Mouse (Mus musculus): ENCODE results near the gene Eif5. TPM values are rescaled to one million over a fixed set of nuclear protein-coding genes. Genes with fewer than 3 reads are reported as not detected.

Gene Eif5
- polyA plus RNA-seq, 1 experiment from 2014 or later, result 520 TPM

DNA sequence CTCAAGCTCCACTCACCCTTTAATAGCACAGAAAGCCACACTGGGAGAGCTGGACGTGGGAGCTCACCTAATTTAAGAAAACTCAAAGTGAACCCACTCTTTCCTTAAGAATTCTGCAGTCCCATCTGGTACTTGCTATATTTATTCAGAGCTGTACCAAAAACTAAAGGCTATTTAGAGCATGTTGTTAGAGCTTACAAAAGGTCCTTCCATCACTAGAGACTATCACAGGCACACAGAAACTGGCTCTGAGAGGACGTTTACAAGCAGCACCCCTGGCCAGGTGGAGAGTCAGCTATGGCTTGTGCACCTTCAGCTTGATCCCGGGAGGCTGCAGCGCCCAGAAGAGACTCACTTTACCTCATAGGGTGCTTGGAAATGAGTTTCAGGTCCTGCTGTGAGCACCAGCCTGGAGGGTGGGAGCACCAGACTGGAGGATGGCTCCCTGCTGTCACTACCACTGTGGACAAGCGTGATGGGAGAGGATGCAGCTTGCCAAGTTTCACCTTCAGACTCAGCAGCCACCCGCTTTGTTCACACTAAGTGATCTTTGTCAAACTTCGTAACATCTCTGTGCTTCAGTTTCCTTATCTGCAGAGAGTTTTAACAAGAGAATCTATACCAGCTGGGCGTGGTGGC is 10.1 kb upstream of the Eif5 start:
- Histone ChIP-seq H3K27ac (ENCODE audit: low read depth) (no peak overlapping the region), H3K9ac (replicated peaks) (no peak overlapping the region), H3K4me3 (ENCODE audit: low read depth, low read length) (no peak overlapping the region), H3K4me2 (ENCODE audit: low read depth, low read length) (no peak overlapping the region), H3K9me3 (ENCODE audit: low read length) (no peaks in the 10 kb centered on the region), H3K36me3 (replicated peaks; ENCODE audit: insufficient read depth, low read length) (no peaks in the 10 kb centered on the region), H3K27me3 (ENCODE audit: insufficient read depth, low read length) (no peaks in the 10 kb centered on the region), H3K4me1 (ENCODE audit: insufficient read depth) (no peaks in the 10 kb centered on the region; the same call in 1 of the 2 replicates)
- no peak for ATAC-seq
- DNase-seq, result no peak
- WGBS (ENCODE audit: insufficient replicate concordance), result 55% methylated on average over 8 of the region's 8 CpGs
- TF ChIP-seq CTCF (IDR thresholded peaks at IDR 0.05; ENCODE audit: low read depth), result no peak
- no peak for TF ChIP-seq EP300 (IDR thresholded peaks at IDR 0.05; ENCODE audit: low read depth)

- no peak overlapping the region for H3K4me2 ChIP-seq (ENCODE audit: low read depth, low read length)
- WGBS (ENCODE audit: insufficient replicate concordance), result 20% methylated on average over 8 of the region's 8 CpGs
- TF ChIP-seq EP300 (IDR thresholded peaks at IDR 0.05; ENCODE audit: low read depth), result no peak
- no peak for TF ChIP-seq CTCF (IDR thresholded peaks at IDR 0.05; ENCODE audit: low read depth)
- no peak overlapping the region for H3K4me3 ChIP-seq (ENCODE audit: low read depth, low read length)
- DNase-seq (no peak), ATAC-seq (no peak)
- H3K4me1 ChIP-seq (ENCODE audit: insufficient read depth), result peaks cover under 1% of the 10 kb centered on the region; the same call in 1 of the 2 replicates
- H3K36me3 ChIP-seq (replicated peaks; ENCODE audit: insufficient read depth, low read length), result no peaks in the 10 kb centered on the region
- H3K9me3 ChIP-seq (ENCODE audit: low read length), result no peaks in the 10 kb centered on the region
- H3K9ac ChIP-seq (replicated peaks), result no peak overlapping the region
- H3K27me3 ChIP-seq (ENCODE audit: insufficient read depth, low read length), result no peaks in the 10 kb centered on the region
- no peak overlapping the region for H3K27ac ChIP-seq (ENCODE audit: low read depth)
Measured at GRCm38 (mm10) chr12:111529192-111529591, 8.6 kb upstream of the Eif5 start.

GRCm38 (mm10) chr12:111533096-111533794 is 4.6 kb upstream of the Eif5 start:
- no peak for ATAC-seq
- H3K9me3 ChIP-seq (ENCODE audit: low read length), result no peaks in the 10 kb centered on the region
- H3K4me2 ChIP-seq (ENCODE audit: low read depth, low read length), result no peak overlapping the region
- DNase-seq, result no peak
- 69% methylated on average over 11 of the region's 11 CpGs for WGBS (ENCODE audit: insufficient replicate concordance)
- H3K4me3 ChIP-seq (ENCODE audit: low read depth, low read length), result no peak overlapping the region
- peaks cover 28% of the 10 kb centered on the region for H3K4me1 ChIP-seq (ENCODE audit: insufficient read depth)
- no peaks in the 10 kb centered on the region for H3K36me3 ChIP-seq (replicated peaks; ENCODE audit: insufficient read depth, low read length)
- TF ChIP-seq EP300 (IDR thresholded peaks at IDR 0.05; ENCODE audit: low read depth), result no peak
- no peaks in the 10 kb centered on the region for H3K27me3 ChIP-seq (ENCODE audit: insufficient read depth, low read length)
- no peak overlapping the region for H3K9ac ChIP-seq (replicated peaks)
- no peak overlapping the region for H3K27ac ChIP-seq (ENCODE audit: low read depth)

GRCm38 (mm10) chr12:111535281-111535680 is 2.5 kb upstream of the Eif5 start:
- Histone ChIP-seq H3K36me3 (replicated peaks; ENCODE audit: insufficient read depth, low read length) (peaks cover 14% of the 10 kb centered on the region), H3K4me1 (ENCODE audit: insufficient read depth) (peaks cover 38% of the 10 kb centered on the region), H3K27me3 (ENCODE audit: insufficient read depth, low read length) (no peaks in the 10 kb centered on the region), H3K9me3 (ENCODE audit: low read length) (no peaks in the 10 kb centered on the region), H3K4me2 (ENCODE audit: low read depth, low read length) (peak overlapping the region; percentile 49), H3K27ac (ENCODE audit: low read depth) (peak overlapping the region; percentile 100), H3K4me3 (ENCODE audit: low read depth, low read length) (no peak overlapping the region), H3K9ac (replicated peaks) (0 out of 2 replicates have a peak overlapping the region, but pooled peaks have one; percentile 99)
- WGBS (ENCODE audit: insufficient replicate concordance), result 16% methylated on average over 6 of the region's 6 CpGs
- peak; percentile 96 for TF ChIP-seq EP300 (IDR thresholded peaks at IDR 0.05; ENCODE audit: low read depth)
- TF ChIP-seq CTCF (IDR thresholded peaks at IDR 0.05; ENCODE audit: low read depth), result peak; percentile 31
- ATAC-seq (peak; percentile 22), DNase-seq (peak; percentile 62)

DNA sequence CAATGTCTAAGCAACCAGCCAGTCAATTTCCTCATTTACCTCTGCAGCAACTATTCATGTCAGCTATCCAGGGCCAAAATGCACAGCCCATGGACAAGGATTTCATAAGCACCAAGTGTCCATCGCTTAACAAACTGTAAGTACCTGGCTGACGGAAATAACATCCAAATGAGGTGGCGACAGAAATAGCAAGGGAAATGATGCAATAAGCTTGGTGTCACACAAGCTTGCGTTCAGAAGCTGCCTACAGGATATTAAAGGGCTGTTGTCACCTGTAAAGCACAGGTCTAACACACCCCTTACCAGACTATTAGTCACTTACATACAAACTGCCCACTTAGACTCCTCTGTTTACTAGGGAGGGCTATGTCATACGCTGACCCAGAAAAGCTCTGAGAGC is 2.1 kb upstream of the Eif5 start:
- peak overlapping the region; percentile 49 for H3K4me2 ChIP-seq (ENCODE audit: low read depth, low read length)
- peak overlapping the region; percentile 99; the same call in 1 of the 2 replicates for H3K9ac ChIP-seq (replicated peaks)
- peaks cover 19% of the 10 kb centered on the region for H3K36me3 ChIP-seq (replicated peaks; ENCODE audit: insufficient read depth, low read length)
- no peak for TF ChIP-seq CTCF (IDR thresholded peaks at IDR 0.05; ENCODE audit: low read depth)
- no peak for TF ChIP-seq EP300 (IDR thresholded peaks at IDR 0.05; ENCODE audit: low read depth)
- H3K27ac ChIP-seq (ENCODE audit: low read depth), result peak overlapping the region; percentile 100
- no peaks in the 10 kb centered on the region for H3K9me3 ChIP-seq (ENCODE audit: low read length)
- WGBS (ENCODE audit: insufficient replicate concordance), result 32% methylated on average over 5 of the region's 5 CpGs
- ATAC-seq, result no peak
- no peaks in the 10 kb centered on the region for H3K27me3 ChIP-seq (ENCODE audit: insufficient read depth, low read length)
- no peak overlapping the region for H3K4me3 ChIP-seq (ENCODE audit: low read depth, low read length)
- peaks cover 38% of the 10 kb centered on the region for H3K4me1 ChIP-seq (ENCODE audit: insufficient read depth)
- no peak for DNase-seq

DNA sequence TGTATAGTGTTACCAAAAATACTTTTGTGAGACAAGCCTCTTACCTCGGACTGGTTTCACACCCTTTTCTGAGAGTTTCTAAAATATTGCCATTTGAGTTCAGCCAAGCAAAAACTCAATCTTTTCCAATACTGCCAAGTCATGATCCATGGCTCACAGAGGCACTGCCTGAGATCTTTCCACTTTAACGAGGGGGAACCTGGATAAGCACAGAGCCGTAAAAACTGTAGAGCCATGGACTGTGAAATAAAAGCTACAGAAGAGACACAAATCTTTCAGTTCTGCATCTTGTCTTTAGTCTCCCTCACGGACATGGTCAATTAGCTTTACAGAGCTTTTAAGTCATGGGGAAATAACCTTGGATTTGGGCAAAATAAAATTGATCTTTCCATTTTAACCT is 1.1 kb upstream of the Eif5 start:
- no peak for TF ChIP-seq CTCF (IDR thresholded peaks at IDR 0.05; ENCODE audit: low read depth)
- TF ChIP-seq EP300 (IDR thresholded peaks at IDR 0.05; ENCODE audit: low read depth), result no peak
- H3K4me1 ChIP-seq (ENCODE audit: insufficient read depth), result peaks cover 38% of the 10 kb centered on the region
- DNase-seq, result no peak

More for the DNA sequence above, 1.1 kb upstream of the Eif5 start:
- no peaks in the 10 kb centered on the region for H3K27me3 ChIP-seq (ENCODE audit: insufficient read depth, low read length)
- peak overlapping the region; percentile 99 for H3K9ac ChIP-seq (replicated peaks)
- peak overlapping the region; percentile 96 for H3K4me3 ChIP-seq (ENCODE audit: low read depth, low read length)
- ATAC-seq, result no peak
- no peaks in the 10 kb centered on the region for H3K9me3 ChIP-seq (ENCODE audit: low read length)
- WGBS (ENCODE audit: insufficient replicate concordance), result 44% methylated on average over 4 of the region's 4 CpGs
- H3K4me2 ChIP-seq (ENCODE audit: low read depth, low read length), result peak overlapping the region; percentile 81
- H3K36me3 ChIP-seq (replicated peaks; ENCODE audit: insufficient read depth, low read length), result peaks cover 29% of the 10 kb centered on the region
- H3K27ac ChIP-seq (ENCODE audit: low read depth), result peak overlapping the region; percentile 100
